Mouse (Mus musculus) heart, adult 2 months (tissue): ENCODE data around the gene Wdr1.

Source experiments
- CTCF ChIP-seq: fragments of 200-600 bp; IDR thresholded peaks from 2 replicates; pipeline ENCODE4 v1.8.1; 2022; ENCODE audit warnings: antibody characterized with exemption, mild to moderate bottlenecking, moderate library complexity
- EP300 ChIP-seq: fragments of 200-500 bp; IDR thresholded peaks from 2 replicates; pipeline ENCODE4 v1.6.1; 2011; ENCODE audit warnings: low read depth, low read length, control low read depth; ENCODE audit not compliant: insufficient read depth
- POLR2A ChIP-seq: fragments of 200-500 bp; IDR thresholded peaks from 2 replicates; pipeline ENCODE4 v1.6.1; 2011; ENCODE audit warnings: mild to moderate bottlenecking, low read depth, low read length, control low read depth; ENCODE audit not compliant: insufficient read depth

- TF ChIP-seq CTCF (no peak), EP300 (no peak), POLR2A (no peak)
These were observed 71.3 kb downstream of the Wdr1 start for GRCm38 (mm10) chr5:38491763-38492162.
